Mouse (Mus musculus) T-cell, adult 2 months (primary cell): ENCODE measurements around the gene Ier2.

Source experiments
- DNase-seq: peaks from one replicate; pipeline ENCODE4 v3.0.0; 2022; ENCODE audit warnings: low spot score

Gene Ier2

DNA sequence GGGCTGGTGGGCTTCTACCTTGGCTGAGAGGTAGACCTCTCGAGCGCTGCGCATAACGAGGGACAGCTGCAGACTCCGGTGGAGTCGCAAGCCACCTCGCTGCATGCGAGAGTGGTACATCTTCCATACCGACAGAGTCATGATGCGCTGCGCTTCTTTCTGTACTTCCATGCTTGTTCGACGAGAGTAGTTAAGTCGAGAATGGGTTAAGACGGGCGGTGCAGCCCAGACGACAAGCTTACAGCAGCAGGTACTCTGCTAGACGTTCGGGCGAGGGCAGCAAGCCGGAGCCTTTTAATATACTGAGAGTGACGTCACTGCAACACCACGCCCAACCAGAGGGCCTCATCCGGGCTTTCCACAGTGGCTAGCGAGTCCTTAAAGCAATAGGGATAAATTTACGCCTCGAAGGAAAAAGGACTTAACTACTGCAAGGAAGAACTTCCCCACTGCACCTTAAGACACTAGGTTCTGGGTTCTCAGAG, at the start of gene Ier2:
Gene Ier2, minus strand, starts transcription at position 272 of the 485 bp plus-strand sequence.
- peak; percentile 94 for DNase-seq

GRCm38 (mm10) chr8:84711933-84712758, 49.5 kb upstream of the Ier2 start:
- no peak for DNase-seq

GRCm38 (mm10) chr8:84711312-84711711, 48.7 kb upstream of the Ier2 start:
- no peak for DNase-seq

GRCm38 (mm10) chr8:84709931-84710330, 47.3 kb upstream of the Ier2 start:
- no peak for DNase-seq

GRCm38 (mm10) chr8:84708774-84709475, 46.3 kb upstream of the Ier2 start:
- peak; percentile 85 for DNase-seq

DNA sequence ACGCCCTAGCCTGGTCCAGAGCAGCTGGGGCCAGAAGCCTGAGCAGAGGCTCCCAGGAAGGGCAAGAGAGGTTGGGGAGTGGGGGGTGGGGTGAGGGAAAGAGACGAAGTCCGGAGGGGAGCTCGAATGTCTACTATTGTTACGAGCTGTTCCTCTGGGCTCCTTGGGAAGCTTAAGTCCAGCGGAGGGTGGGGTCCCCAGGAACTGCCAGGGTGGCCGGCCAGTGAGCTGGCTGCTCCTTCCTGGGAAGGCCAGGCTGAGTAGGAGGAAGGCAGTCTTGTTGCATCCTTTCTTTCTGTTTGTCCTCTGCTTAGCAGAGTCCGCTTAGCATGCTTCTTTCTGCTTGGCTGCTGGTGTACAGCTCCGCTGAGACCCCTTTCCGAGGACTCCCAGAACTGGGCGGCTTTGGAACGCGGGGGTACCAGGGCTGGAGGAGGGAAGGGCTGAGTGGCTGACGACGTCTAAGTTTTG, 45.5 kb upstream of the Ier2 start:
- DNase-seq = no peak

- no peak for DNase-seq
These were observed 44.7 kb upstream of the Ier2 start for GRCm38 (mm10) chr8:84707267-84707883.

- no peak for DNase-seq
These were observed 44.1 kb upstream of the Ier2 start for GRCm38 (mm10) chr8:84706610-84707266.

- no peak for DNase-seq
These were observed 43.3 kb upstream of the Ier2 start for GRCm38 (mm10) chr8:84705960-84706359.

- DNase-seq = no peak
These were observed 42.5 kb upstream of the Ier2 start for GRCm38 (mm10) chr8:84704867-84705831.

- peak; percentile 61 for DNase-seq
These were observed 41.7 kb upstream of the Ier2 start for GRCm38 (mm10) chr8:84704356-84704755.

DNA sequence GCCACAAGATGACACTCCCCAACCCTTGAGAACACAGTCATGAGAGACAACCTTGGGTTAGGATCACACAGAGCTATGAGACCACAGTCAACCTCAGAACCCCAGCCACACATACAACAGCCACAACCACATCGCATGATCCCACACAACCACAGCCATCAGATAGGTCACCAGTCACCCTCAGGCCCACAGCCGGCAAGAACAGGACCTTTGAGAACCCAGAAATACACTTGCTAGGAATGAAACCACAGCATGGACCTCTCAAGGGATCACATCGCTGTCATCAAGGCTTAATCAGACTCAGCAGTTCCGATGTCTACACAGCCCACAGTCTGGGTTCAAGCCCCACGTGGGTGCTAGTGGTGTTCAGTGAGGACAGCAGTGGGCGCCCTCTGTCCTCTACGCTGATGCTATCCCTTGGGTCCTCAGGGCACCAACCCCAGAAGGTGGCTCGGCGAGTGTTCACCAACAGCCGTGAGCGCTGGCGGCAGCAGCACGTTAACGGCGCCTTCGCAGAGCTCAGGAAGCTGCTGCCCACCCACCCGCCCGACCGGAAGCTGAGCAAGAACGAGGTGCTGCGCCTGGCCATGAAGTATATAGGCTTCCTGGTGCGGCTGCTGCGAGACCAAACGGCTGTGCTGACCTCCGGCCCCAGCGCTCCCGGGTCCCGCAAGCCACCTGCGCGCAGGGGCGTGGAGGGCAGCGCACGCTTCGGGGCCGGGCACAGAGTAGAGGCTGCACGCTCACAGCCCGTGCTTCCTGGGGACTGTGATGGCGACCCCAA, 41.0 kb upstream of the Ier2 start:
- DNase-seq = peak; percentile 64

- DNase-seq = no peak
These were observed 40.4 kb upstream of the Ier2 start for GRCm38 (mm10) chr8:84702963-84703465.

DNA sequence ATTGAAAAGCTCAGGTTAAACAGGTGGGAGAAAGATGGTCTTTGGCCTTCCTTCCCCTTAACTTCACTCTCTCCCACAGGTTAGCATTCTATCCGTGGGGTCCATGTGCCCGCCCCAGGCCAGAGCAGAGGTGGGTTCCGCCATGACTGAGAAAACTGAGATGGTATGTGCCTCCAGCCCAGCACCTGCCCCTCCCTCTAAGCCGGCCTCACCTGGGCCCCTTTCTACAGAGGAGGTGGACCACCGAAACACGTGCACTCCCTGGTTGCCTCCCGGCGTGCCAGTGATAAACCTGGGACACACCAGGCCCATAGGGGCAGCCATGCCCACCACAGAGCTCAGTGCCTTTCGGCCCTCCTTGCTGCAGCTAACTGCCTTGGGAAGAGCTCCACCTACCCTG, 39.9 kb upstream of the Ier2 start:
- DNase-seq = no peak

- no peak for DNase-seq
These were observed 38.6 kb upstream of the Ier2 start, which contains the start of gene Lyl1 for GRCm38 (mm10) chr8:84700941-84701911. Lyl1 (plus strand) TSS chr8:84701457.

GRCm38 (mm10) chr8:84700526-84700925, 37.9 kb upstream of the Ier2 start:
- DNase-seq = no peak

GRCm38 (mm10) chr8:84699861-84700322, 37.2 kb upstream of the Ier2 start:
- peak; percentile 33 for DNase-seq

DNA sequence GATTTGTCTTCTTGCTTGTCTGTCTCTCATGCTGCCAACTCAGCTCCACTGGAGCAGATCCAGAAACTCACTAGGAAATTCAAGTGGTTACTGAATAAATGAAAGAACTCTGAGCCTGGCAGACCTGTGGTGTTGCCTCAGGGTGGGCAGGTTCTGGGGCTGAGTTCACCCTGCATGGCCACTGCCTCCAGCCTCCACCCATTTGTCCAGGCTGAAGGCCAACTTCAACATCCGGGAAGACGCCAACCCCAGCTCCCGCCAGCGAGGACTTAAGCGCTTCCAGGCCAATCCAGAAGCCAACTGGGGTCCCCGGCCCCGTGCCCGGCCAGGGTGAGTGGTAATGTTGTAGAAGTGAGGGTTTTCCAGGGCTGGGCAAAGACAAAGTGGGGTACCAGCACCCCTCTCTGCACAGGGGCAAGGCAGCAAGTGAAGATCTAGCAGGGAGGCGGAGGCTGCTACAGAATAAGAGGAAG, 36.3 kb upstream of the Ier2 start:
- no peak for DNase-seq
